Mouse (Mus musculus) urinary bladder, postnatal 25 days (tissue): Measurements from ENCODE around the gene Myo18b.

Experiments used
- DNase-seq: peaks from one replicate; pipeline ENCODE4 v3.0.0; 2022; ENCODE audit warnings: low spot score

Gene Myo18b

DNA sequence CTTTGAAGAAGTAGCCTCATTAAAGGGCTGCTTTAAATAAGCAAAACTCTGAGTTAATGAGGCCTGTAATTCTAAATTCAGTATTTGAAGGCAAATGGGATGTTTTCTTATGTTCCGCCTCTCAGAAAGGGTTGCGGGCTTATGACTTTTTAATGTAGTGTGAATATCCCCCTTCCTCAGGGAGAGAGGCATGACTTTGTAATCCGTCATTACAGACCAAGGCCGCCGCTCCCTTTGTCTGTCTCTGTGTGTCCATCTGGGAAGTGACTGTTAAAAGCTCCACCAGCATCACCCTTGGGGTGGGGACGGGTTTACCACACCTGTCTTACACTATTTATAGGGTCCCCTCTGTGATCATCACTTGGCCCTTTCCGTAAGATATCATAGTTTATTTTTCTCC is 100.1 kb downstream of the Myo18b start:
- no peak for DNase-seq

DNA sequence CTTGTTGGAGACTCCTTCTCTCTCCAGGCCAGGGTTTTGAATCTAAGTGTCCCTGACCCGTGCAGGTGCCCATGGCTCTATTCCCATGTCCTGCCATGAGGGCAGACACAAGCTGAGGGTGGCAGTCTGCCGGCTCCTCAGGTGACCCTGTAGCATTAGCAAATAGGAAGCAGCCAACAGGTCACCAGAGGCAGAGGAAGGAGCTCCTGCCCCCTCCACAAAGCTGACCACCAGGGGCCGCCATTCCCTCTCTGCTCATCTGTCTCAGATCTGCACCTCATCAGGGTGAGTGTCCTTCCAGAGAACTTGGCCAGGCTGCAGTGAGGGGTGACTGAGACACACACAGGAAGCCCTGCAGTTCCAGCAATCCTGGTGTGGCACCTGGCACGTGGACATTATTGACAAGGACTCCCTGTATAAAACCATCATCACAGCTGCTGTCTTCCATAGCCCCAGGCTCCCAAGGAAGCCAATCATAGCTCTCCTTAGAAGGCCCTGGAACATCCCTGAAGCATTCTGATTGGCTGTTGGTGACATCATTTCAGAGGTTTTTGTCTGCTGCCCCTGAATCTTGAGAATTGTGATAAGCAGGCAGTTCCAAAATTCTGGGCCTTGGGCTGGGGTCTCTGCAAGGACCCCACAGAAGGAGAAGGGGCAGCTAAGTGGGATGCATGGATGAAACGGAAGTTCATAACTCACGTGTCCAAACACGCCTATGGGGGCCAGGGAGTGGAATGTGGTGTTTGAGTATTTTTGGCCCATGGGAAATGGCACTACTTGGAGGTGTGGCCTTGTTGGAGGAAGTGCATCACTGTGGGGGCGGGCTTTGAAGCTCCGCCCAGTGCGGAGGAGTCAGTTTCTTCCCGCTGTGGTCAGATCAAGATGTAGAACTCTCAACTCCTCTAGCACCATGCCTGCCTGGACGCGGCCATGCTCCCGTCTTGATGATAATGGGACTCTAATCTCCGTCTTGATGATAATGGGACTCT is 104.1 kb downstream of the Myo18b start:
- no peak for DNase-seq

DNA sequence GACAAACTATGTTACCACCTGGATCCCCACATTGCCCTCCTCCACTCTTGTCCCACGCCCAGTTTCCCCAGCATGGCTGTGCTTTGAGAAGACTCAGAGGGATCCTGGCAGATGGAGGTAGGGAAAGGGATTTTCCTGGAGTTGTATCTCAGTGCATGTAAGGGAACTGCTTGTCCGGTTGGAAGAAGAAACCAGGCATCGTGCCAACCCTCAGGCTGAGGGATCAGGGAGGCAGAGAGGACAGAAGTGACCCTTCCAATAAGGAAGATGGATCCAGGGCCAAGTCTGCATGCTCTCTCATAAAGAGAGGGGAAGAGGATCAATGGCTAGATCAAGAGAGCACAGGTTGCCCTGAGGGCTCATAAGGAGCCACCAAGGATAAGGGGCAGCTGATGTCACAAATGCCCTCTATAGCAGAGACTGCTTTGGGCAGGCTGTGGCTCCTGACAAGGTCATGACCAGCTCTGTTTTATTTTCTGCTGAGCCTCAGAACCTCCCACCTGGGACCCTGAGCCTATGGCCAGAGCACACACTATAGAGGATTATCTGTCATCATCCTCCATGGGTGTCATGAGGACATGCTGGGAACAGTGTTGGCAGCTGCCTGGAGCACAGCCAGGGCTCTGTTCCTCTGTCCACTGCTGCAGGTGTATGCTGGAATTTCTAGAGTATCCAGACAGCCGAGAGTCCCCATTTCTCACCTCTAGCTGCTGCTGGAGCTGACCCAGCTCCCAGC is 105.6 kb downstream of the Myo18b start:
- no peak for DNase-seq

DNA sequence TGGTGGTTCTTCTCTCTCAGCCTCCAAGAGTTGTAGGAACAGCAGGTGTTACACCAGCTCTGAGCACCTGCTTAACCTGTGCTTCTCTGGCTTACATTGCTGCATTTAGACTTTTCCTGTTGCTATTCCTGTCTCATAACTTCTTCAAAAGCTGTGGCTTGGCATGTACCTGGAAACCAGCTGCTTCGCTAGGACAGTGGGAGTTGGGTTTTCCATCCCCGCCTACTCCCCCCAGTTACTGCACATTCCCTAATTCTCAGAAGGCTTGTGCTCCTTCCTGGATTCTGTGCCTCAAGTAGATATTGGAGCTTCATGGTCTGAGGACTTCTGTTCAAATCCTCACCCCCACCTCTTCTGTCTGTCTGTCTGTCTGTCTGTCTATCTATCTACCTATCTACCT is 107.7 kb downstream of the Myo18b start:
- no peak for DNase-seq

DNA sequence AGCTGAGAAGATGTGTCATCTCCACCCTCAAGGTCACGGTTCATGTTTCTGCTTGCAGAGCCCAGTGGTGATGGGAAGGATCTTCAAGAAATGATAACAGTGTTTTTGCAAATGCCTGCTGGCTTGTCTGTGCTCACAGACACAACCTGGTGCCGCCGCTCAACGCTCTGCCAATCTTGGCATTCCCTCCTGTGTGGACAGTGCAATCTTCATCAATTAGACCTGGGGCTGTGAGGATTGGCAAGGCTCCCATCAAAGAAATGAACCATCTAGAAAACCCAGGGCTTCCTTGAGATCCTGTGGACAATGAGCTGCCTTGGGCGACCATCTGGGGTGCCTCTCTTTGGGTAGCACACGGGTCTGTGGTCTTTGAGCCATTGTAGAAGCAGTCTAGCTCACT is 109.4 kb downstream of the Myo18b start:
- no peak for DNase-seq

DNA sequence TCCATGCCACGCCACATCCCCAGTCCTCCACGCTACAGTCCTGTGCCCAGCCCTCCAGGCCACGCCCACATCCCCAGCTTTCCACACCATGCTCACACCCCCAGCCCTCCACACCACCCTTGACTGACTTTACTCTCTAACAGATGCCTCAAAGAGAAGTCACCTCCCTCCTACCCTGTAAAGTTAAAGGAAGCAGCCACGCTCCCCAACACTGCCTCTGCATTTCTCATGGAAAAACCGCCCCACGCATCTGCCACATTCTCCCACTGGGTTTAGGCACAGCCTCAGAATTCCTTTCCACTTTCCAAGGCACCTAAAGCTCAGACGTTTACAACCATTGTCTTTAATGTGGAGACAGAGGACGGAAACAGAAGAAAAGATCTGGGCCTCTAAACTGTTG is 110.1 kb downstream of the Myo18b start:
- no peak for DNase-seq

DNA sequence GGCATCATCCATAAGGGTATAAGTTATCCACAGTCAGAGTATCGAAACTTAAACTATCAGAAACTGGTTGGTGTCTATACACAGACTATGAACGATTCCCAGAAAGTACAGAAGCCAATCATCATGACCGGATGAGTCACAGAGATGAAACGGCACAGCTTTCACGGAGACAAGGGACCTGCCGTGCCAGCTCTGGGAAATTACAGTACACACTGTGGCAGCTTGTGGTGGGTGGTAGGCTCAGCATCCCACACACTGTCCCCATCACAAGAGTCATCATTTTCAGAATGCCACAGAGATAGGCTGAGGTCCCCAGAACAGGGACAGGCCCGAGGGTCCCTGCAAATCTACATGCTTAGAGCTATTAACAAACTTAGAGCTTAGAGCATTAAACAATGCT is 114.4 kb downstream of the Myo18b start:
- DNase-seq, result no peak

DNA sequence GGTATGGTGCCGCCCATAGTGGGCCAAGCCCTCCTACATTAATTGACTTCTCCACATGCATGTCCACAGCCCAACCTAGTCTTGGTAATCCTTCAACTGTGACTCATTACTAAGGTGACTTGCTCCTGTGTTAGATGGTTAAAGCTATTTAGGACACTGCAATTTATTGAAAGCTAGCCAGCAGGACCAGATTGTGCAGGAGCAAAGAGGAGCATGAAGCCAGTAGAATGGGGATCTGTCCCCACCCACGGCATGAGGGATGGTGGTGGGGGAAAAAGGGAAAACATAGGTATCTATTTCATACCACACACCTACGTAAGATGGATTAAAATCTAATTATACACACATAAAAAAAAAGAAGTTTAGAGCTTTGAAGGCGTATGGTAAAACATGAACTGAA is 114.9 kb downstream of the Myo18b start:
- DNase-seq, result no peak

DNA sequence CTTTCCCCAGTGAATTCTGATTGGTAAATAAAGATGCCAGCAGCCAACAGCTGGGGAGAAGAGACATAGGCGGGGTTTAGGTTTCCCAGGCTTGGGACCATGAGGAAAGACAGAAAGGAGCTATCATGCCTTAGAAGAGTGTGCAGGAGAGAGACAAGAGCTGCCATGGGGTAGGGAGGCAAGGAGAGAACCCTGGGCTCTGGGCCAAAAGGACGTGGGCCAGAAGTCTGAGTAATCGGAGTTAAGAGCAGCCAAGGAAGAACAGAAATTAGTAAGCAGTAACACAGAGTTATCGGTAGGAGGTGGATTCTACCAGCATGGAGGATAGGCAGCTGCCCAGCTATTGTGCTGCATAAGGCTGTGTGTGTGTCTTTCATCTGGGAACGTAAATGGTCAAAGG is 115.8 kb downstream of the Myo18b start:
- DNase-seq, result no peak

DNA sequence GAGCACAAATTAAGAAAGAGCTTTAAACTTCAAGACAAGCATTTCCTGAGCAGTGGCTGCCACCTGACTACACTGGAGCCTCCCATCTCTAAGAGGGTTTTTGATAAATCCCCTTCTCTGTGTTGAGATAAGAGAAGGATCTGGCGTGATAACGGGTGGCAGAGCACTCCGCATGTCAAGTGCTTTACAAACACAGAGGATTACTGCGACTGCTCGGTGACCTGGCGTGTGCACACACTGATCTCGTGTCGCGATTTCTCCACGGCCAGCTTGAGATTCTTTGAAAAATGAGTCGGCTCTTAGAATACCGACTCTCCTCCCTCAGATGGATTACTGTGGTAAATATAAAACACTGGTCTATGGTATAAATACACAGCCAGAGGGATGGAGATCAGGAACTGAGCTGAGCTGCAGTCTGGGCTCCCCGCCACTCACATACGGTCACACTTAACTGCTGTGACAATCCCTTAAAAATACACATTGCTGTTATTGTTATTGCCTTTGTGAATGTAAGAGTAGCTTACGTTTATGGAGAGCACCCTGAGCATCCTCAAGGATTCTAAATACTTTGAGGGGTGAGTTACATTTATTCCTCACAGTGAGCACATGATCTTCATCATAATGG is 119.3 kb downstream of the Myo18b start:
- no peak for DNase-seq

DNA sequence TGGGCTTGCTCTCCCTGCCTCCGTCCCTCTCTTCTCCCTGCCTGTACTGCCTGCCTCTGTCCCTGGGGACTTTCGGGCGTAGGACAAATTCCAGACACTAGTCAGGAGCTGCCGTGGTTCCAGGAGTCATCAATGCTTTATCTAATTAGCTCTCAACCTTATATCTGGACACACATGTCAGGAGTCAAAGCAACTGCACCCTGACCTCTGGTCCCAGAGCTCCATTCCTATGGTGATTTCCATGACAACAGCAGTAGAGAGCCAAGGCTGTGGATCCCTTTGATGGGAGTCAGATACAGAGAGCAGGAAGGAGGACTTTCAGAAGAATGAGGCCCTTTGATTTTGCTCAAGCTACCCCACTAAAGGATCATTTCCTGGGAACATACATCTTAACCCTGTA is 122.7 kb downstream of the Myo18b start:
- no peak for DNase-seq

DNA sequence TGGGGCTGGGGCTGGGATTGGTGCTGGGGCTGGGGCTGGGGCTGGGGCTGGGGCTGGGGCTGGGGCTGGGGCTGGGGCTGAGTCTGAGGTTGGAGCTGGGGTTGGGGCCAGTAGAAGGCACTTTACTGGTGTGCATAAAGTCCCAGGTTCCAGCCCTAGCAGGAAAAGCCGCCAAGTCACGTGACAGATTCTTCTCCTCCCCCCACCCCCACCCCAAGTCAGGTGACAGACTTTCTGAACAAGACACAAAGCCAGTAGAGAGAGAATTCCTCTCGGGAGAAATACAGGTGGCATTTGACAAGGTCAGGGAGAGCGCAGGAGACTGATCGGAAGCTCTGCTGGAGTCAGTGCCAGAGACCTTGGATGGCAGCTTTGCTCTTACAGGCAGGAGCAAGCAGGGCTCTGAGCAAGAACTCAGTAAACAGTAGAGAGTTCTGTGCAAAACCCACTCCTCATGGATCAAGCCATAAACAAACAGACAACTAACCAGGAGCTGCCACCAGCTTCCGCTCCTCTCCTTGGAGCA is 124.7 kb downstream of the Myo18b start:
- no peak for DNase-seq

DNA sequence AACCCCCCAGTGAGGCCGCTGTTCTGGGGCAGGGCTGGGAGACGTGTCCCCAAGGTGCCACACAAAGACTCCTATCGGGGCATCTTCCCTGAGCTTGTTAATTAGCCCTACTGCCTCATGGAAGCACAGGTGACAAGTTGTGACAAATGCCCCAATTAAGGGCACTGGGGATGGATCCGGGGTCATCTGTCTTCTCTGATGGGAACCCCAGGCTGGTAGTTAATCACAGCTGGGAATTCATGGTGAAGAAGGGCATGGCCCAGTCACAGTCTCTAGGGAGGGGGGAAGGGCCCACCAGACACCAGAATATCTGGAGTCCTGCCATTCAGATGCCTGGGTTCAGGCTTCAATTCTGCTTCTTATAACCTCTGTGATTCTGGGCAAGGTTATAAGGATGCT is 126.4 kb downstream of the Myo18b start:
- no peak for DNase-seq

DNA sequence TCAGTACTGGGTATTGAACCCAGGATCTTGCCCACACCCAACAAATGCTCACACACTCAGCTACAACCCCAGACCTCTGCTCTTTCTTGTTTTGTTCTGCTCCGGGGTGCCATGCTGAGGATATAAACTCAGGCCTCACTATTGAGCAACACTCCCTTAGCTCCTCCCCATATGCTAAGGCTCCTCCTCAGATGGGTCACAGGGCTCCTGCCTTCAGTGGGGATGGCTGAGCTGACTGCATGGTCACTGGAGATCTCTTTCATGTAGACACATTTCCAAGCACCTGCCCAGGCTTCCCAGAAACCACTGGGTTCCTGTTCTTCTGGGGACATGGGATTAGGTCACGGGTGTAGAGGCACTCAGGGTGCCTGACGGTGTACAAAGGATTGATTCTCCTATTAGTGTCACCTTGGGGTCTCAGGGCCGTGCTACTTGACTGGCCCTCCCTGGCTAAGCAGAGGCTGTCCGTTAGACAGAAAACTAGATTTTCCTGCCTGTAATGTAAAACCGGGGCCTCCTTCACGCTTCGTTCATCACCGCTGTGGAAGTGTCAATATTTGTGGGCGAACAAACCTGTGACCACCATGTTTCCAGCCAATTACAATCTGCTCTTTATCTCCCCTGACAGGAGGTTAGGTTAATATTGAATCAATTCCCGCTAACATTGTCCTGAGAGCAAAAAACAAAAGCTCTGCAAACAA is 127.0 kb downstream of the Myo18b start:
- DNase-seq, result no peak

DNA sequence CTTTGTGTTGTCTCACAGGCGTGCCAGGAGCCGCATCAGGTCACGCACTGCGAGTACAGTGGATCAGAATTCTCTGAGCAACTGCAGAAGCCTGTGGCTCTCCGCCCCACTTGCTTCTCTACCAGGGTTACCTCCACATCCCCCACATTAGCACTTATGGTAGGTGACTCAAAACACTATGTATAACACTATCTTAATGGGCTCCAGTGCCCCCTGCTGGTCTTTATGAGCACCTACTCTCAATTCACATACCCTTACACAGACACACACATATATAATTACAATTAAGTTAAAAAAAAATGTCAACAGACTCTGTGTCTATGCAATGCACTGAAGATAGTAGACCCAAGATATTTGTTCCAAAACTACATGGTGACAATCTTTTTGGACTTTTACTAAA is 127.6 kb downstream of the Myo18b start:
- no peak for DNase-seq

DNA sequence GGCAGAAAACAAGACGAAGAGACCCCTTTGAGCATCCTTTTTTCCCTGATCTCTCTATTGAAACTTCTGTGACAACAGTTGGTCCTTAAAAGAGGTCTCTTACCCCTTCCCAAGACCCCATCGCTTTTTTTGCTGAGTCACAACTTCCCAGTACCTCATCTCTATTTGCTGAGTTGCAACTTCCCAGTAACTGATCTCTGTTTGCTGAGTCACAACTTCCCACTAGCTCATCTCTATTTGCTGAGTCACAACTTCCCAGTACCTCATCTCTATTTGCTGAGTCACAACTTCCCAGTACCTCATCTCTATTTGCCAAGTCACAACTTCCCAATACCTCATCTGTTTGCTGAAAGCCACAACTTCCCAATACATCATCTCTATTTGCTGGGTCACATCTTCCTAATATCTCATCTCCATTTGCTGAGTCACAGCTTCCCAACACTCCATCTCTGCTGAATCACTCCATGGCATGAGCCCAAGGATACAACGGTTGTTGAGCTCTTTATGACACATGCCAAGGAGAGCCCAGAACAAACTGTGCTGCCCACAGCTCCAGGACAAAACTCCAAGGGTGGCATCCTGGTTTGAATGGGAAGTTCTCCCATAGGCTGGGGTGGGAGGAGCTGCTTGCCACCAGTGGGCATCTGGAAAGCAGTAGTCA is 134.6 kb downstream of the Myo18b start:
- DNase-seq, result no peak

DNA sequence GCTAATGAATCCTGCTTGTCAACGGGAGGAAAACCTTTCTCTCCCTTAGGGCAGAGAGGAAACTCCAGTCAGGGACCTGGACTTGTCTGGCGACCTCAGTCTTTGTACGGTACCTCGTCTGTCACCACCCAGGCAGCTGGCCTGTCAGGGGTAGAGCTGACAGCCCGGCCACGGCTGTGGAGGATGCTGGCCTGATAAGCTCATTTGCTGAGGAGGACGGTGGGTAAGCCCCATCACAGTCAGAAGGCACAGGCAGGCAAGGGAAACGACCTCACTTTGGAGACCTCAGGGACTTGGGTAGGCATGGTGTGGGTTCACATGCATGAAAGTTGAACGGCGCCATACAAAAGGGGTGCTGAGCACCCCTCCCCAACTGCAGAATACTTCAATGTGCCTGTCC is 140.6 kb downstream of the Myo18b start:
- no peak for DNase-seq

DNA sequence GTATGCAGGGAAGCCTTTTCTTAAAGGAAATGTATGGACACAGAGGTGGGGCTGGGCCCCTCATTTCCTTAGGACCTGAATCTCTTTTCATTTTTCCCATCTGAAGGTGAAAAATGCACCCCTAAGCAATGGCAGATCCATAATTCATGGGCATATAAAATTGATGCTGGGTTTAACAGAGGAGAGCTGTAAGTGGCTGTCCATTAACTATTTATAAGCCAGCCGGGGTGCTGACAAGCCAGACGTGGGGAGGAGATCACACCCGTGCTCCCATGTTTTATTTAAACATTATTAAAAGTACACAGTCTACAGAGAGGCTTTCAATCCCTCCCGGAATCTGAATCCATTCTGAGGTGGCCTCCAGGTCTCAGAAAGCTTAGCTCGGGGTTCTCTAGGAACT is 146.5 kb downstream of the Myo18b start:
- DNase-seq, result no peak

DNA sequence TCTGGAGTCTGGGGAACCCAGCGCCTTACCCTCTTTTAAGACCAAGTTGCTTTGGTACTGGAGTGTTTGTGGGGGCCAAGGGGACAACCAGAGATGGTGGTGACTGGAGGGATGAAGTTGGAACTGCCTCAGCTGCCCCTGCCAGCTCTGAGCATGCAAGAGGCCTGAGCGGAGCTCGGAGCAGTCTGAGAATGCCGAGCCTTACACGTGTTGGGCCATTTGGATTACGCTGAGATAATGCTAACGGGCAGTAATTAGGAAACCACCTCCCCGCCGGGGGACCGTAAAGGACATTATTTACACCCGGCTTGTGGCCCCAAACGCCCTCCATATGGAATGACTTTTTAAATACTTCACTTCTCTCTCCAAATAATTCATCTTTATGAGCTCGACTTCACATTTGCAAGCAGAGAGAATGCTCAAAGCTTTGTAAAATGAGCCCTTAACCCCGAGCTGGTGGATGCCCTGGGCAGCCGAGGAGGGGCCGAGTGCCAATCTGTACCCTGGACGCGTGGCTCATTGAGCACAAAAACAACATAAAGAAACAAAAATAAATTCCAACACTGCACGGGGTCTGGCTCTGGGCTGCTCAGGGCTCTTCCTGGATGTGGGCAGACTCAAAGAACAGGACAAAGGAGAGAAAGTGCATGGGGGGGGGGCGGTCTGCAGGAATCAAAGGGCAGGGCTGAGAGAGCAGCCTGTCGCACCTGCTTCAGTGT is 148.0 kb downstream of the Myo18b start:
- no peak for DNase-seq

DNA sequence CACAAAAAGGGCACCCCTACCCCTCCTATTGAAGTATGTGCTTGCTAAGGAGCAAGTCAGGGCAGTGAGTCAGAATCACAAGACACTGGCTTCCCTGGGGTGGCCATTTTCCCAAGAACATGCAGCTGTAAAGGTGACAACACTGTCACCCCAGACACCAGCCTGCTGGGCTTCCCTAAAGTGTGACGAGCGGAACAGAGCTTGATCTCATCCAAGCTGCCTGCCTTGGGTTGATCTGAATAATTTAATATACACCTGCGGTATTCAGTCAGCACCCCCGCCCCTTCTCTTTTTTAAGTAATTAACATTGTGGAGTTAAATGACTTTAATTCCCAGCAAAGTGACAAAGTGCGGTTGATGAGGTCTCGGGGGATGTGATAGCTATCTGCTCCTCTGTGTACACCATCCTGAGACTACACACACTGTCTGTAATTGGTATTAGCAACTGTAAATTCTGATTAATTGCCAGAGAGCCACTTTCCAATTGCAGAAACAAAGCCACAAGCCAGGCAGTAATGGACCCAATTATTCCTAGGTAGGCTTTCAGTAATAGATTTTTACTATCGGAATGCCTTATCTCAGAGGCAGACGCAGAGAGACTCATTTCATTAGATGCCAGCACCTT is 148.7 kb downstream of the Myo18b start:
- DNase-seq, result no peak
